Mouse (Mus musculus) lung, postnatal 36 days (tissue): ENCODE measurements around the gene Chil3.
"Not testable (repeated sequence)": the region's sequence is repeated elsewhere in the genome, so short reads cannot be mapped to it uniquely, and the experiment has no call there.

Experiments
- DNase-seq: peaks from one replicate; pipeline ENCODE4 v3.0.0; 2022; ENCODE audit warnings: mixed read lengths

The Chil3 gene

GRCm38 (mm10) chr3:106167464-106167863 lies at the start of gene Chil3:
Gene Chil3, minus strand, starts transcription at chr3:106167564.
- no peak for DNase-seq

DNA sequence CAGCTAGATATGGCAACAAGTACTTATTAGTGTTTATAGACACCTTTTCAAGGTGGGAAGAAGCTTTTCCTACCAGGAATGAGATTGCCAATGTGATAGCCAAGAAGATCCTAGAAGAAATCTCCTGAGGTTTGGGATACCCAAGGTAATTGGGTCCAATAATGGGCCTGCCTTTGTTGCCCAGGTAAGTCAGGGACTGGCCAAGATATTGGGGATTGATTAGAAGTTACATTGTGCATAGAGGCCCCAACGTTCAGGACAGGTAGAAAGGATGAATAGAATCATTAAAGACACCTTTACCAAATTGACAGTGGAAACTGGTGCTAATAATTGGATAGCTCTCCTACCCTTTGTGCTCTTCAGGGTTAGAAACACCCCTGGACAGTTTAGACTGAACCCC lies 30.7 kb upstream of the Chil3 start:
- DNase-seq: not testable (repeated sequence)

- DNase-seq: not testable (repeated sequence)
Observed at GRCm38 (mm10) chr3:106197246-106197645, 29.9 kb upstream of the Chil3 start.

GRCm38 (mm10) chr3:106196276-106196675 lies 28.9 kb upstream of the Chil3 start:
- no peak for DNase-seq

DNA sequence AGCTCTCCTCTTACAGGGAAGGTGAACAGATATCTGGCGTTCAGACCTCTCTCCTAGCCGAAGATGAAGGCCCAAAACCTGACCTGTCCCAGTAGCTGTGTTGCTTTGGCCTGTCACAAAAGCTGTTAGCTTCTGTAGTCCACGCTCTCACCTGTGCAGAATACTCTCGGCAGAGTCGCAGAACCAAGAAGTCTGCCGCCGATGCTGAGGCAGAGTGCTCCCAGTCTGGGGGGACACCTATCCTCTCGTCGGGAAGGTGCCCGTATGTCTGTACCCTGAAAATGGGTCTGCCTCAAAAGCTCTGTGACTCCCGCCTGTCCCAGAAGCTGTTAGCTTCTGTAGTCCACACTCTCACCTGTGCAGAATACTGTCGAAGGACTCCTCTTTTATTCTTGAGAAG lies 28.1 kb upstream of the Chil3 start:
- no peak for DNase-seq

DNA sequence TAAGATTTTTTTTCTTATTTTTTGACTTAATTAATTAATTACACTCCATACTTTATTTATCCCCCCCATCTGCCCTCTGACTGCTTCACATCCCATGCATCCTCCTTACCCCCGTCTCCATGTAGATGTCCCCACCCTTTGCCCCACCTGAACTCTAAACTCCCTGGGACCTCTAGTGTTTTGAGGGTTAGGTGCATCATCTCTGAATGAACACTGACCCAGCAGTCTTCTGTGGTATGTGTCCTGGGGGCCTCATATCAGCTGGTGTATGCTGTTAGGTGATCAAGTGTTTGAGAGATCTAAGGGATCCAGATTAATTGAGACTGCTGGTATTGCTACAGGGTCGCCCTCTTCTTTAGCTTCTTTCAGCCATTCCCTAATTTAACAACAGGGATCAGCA lies 20.6 kb upstream of the Chil3 start:
- DNase-seq: no peak

DNA sequence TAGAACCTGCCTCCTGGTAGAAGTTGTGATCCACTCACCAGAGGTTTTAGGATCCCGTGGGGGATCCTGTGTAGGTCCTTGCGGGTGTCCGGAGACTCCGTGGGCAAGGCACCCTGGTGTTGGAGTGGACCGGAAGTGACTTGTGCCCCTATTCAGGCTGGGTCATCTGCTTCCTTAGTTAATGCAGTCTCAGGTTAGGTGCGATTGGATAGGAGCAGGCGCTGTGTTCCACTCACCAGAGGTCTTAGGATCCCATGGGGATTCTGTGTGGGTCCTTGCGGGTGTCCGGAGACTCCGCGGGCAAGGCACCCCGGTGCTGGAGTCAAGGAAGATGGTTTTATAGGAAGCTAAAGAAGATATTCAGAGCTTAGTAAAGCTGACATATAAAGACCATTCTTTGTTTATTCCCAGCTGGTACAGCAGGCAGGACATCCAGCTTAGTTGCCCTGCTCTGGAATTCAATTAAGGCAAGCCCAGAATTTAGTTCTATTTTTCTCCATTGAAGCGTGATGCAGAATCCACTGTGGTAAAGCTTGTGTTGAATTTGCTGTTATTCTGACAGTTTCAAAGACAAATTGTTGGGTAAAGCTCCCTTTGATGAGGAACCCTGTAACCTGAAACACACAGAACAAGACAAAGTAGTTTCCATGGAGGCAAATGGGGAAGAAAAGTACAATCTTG lies 10.3 kb upstream of the Chil3 start:
- no peak for DNase-seq

- DNase-seq: not testable (repeated sequence)
Observed at GRCm38 (mm10) chr3:106174971-106175370, 7.6 kb upstream of the Chil3 start.

DNA sequence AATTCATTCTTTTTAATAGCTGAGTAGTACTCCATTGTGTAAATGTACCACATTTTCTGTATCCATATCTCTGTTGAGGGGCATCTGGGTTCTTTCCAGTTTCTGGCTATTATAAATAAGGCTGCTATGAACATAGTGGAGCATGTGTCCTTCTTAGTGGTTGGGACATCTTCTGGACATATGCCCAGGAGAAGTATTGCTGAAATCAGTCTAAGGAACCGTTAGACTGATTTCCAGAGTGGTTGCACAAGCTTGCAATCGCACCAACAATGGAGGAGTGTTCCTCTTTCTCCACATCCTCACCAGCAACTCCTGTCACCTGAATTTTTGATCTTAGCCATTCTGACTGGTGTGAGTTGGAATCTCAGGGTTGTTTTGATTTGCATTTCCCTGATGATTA lies 5.1 kb upstream of the Chil3 start:
- peak; percentile 77 for DNase-seq

DNA sequence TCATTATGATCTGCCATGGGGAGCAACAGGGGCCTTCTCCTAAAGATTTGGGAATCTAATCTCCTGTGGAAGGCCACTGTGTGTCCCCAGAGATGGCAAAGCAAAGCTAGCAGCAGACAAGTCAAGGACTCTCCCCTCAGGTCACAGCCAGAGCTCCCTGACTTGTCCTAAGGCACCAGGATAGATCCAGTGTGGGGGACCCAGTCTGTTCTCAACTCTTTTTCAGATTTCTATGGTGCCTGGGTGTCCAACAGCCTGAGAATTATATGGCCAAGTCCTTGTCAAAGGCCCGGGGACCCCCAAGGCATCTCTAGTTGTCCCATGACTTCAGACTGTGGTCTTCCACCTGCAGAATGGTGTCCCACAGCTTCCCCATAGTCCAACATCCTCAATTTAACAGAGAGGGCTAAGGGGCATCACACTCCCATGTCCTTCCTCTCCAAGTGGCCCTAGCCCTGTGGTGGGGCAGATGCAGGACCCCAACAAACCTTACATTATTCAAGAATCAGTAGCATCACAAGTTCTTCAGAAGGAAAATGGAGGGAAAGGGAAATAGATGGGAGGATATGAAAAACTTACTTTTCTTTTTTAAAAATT lies 3.9 kb upstream of the Chil3 start:
- peak; percentile 21 for DNase-seq

GRCm38 (mm10) chr3:106170522-106171053 lies 3.2 kb upstream of the Chil3 start:
- DNase-seq: peak; percentile 88

DNA sequence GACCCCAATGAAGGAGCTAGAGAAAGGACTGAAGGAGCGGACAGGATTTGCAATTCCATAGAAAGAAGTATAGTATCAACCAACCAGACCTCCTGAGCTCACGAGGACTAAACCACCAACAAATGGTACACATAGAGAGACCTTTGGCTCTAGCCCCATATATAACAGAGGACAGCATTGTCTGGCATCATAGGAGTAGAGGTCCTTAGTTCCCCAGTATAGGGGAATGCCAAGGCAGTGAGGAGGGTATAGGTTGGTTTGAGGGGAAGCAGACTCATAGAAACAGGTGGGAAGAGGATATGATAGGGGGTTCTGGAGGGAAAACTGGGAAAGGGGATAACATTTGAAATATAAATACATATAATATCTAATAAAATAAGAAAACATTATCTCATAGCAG lies 13.0 kb downstream of the Chil3 start:
- no peak for DNase-seq

DNA sequence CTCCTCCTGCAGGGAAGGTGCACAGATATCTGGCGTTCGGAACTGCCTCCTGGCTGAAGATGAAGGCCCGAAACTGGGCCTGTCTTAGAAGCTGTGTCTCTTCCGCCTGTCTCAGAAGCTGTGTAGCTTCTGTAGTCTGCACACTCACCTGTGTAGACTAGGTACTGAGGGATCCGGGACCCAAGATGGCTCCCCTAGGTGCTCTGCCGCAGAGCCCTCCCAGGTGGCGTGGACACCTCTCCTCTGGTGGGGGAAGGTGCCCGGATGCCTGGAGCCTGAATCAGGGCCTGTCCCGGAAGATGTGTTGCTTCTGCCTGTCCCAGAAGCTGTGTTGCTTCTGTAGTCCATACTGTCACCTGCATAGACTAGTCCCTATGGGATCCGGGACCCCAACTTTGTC lies 23.3 kb downstream of the Chil3 start:
- DNase-seq: no peak

GRCm38 (mm10) chr3:106131690-106132089 lies 35.7 kb downstream of the Chil3 start:
- DNase-seq: no peak

GRCm38 (mm10) chr3:106128807-106129493 lies 38.4 kb downstream of the Chil3 start:
- DNase-seq: no peak

DNA sequence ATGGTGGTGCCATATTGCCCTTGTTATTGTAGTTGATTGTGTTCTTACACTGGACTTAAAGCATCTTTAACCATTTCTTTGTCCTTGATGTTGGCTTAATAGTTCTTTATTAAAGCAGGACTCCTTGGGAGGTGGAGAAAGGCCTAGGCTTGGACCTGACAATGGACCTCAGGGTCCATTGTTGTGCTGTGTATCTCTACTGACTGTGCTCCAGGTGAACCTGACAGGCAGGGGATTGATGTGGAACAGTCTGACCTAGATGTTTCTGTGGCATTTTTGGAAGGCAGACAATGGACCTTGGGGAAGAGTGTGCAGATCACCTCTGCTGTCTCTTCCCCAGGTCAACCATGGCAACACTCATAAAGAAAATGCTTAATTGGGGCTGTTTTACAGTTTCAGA lies 40.4 kb downstream of the Chil3 start:
- no peak for DNase-seq

DNA sequence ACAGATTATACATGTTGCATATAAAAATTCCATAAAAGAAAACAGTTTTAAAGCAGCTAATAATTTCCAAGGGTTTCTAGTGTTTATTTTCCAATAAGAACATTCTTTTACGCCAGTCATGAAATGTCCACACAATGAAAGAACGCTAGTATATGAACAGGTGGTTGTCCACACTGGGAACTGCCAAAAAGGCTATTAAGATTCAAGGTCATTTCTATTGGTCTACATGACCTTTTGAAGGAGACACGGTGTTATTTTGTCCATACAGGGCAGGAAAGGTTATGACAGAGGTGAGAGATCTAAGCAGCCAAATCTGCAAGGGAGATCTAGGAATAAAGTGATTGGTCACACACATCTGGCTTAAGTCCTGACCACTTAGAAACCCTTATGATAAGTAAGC lies 54.4 kb downstream of the Chil3 start, which contains the start of gene Chia1:
Gene Chia1, plus strand, starts transcription at position 301 of the 400 bp plus-strand sequence.
- DNase-seq: peak; percentile 42
